Mouse (Mus musculus) lung, postnatal 0 days (tissue): ENCODE measurements at regions not wholly inside any gene's neighbourhood (a gene's known extent, or its start where the extent isn't known, plus 50 kb on each side); places are given as distances from the start of the nearest gene placed in this dataset.

Experiments
- ATAC-seq: fragments of 200-750 bp; cut with Nextera tagmentation; 2 replicates; pipeline ENCODE4 v1.8.0; 2017; ENCODE audit warnings: moderate library complexity
- DNase-seq: peaks from one replicate; pipeline ENCODE4 v3.0.0-alpha.2; 2016; ENCODE audit warnings: low spot score
- H3K27ac ChIP-seq: fragments of 300-500 bp; sonication (generic); 2 replicates; pipeline ENCODE4 v1.5.1; 2014; ENCODE audit warnings: antibody characterized with exemption, mild to moderate bottlenecking, low read length, mixed read lengths
- H3K27me3 ChIP-seq: fragments of 300-500 bp; sonication (generic); replicated peaks from 2 replicates; pipeline ENCODE4 v1.6.1; 2014; ENCODE audit warnings: low read length, mixed read lengths; ENCODE audit not compliant: insufficient read depth
- H3K36me3 ChIP-seq: fragments of 300-500 bp; sonication (generic); 2 replicates; pipeline ENCODE4 v1.6.1; 2014; ENCODE audit warnings: low read length, mixed read lengths; ENCODE audit not compliant: insufficient read depth
- H3K4me1 ChIP-seq: fragments of 300-500 bp; sonication (generic); 2 replicates; pipeline ENCODE4 v1.6.1; 2014; ENCODE audit warnings: antibody characterized with exemption, low read depth, low read length, mixed read lengths; ENCODE audit not compliant: insufficient read depth
- H3K4me2 ChIP-seq: fragments of 300-500 bp; sonication (generic); replicated peaks from 2 replicates; pipeline ENCODE4 v1.6.1; 2014; ENCODE audit warnings: low read depth, mild to moderate bottlenecking, low read length, moderate library complexity, mixed read lengths
- H3K4me3 ChIP-seq: fragments of 300-500 bp; sonication (generic); 2 replicates; pipeline ENCODE4 v1.5.1; 2014; ENCODE audit warnings: low read depth, low read length
- H3K9ac ChIP-seq: fragments of 300-500 bp; sonication (generic); replicated peaks from 2 replicates; pipeline ENCODE4 v1.6.1; 2014; ENCODE audit warnings: low read depth, mild to moderate bottlenecking
- H3K9me3 ChIP-seq: fragments of 300-500 bp; sonication (generic); 2 replicates; pipeline ENCODE4 v1.6.1; 2016; ENCODE audit warnings: low read length, mixed read lengths
- CTCF ChIP-seq: IDR thresholded peaks from 2 replicates; pipeline ENCODE4 v1.5.1; 2016; ENCODE audit warnings: antibody characterized with exemption, mild to moderate bottlenecking
- EP300 ChIP-seq: IDR thresholded peaks from 2 replicates; pipeline ENCODE4 v1.6.1; 2016; ENCODE audit warnings: antibody characterized with exemption, mild to moderate bottlenecking, control low read depth
- WGBS: fragments of 180-500 bp; shearing (Covaris S2); extraction: QIAGEN DNeasy Blood & Tissue Kit; methylation state at CpG from one replicate; pipeline ENCODE4 v1.1.7; 2014; 5-methylcytosine and 5-hydroxymethylcytosine counted together

GRCm38 (mm10) chr19:37824155-37824554, 126.6 kb downstream of the Cyp26a1 start:
- Histone ChIP-seq H3K9me3 (no peaks in the 10 kb centered on the region), H3K27me3 (no peaks in the 10 kb centered on the region), H3K4me3 (no peak overlapping the region), H3K9ac (no peak overlapping the region), H3K36me3 (no peaks in the 10 kb centered on the region), H3K4me1 (no peaks in the 10 kb centered on the region), H3K4me2 (no peak overlapping the region), H3K27ac (no peak overlapping the region)
- no peak for TF ChIP-seq EP300
- no peak for TF ChIP-seq CTCF
- WGBS = 77% methylated on average over 5 of the region's 5 CpGs
- DNase-seq = no peak
- no peak for ATAC-seq

- no peak overlapping the region for H3K4me2 ChIP-seq
- no peaks in the 10 kb centered on the region for H3K36me3 ChIP-seq
- H3K9ac ChIP-seq = no peak overlapping the region
- no peaks in the 10 kb centered on the region for H3K9me3 ChIP-seq
- H3K27me3 ChIP-seq = no peaks in the 10 kb centered on the region
- no peak overlapping the region for H3K4me3 ChIP-seq
- DNase-seq = no peak
- TF ChIP-seq CTCF = no peak
- no peak for TF ChIP-seq EP300
- ATAC-seq = no peak
- no peak overlapping the region for H3K27ac ChIP-seq
- no peaks in the 10 kb centered on the region for H3K4me1 ChIP-seq
These were observed 133.8 kb downstream of the Cyp26a1 start for GRCm38 (mm10) chr19:37831406-37831805.

GRCm38 (mm10) chr19:37836900-37837299, 139.3 kb downstream of the Cyp26a1 start:
- H3K27ac ChIP-seq = no peak overlapping the region
- no peaks in the 10 kb centered on the region for H3K36me3 ChIP-seq
- H3K9ac ChIP-seq = no peak overlapping the region
- ATAC-seq = no peak
- no peak overlapping the region for H3K4me3 ChIP-seq
- no peak for TF ChIP-seq EP300
- TF ChIP-seq CTCF = no peak; the same call in 1 of the 2 replicates
- DNase-seq = no peak
- H3K9me3 ChIP-seq = no peaks in the 10 kb centered on the region
- WGBS = 53% methylated on average over 5 of the region's 5 CpGs
- H3K4me2 ChIP-seq = no peak overlapping the region
- no peaks in the 10 kb centered on the region for H3K4me1 ChIP-seq
- no peaks in the 10 kb centered on the region for H3K27me3 ChIP-seq
